Mouse (Mus musculus) brain, embryonic 14.5 days (tissue): ENCODE results near the gene Drosha.

Experiments used
- CTCF ChIP-seq: fragments of 200-500 bp; IDR thresholded peaks from 2 replicates; pipeline ENCODE4 v1.5.1; 2012; ENCODE audit warnings: inconsistent platforms, mild to moderate bottlenecking, moderate library complexity, borderline replicate concordance; ENCODE audit not compliant: insufficient read depth, insufficient read length; ENCODE audit errors: extremely low read depth
- POLR2A ChIP-seq: fragments of 200-500 bp; IDR thresholded peaks from 2 replicates; pipeline ENCODE4 v1.6.1; 2012; ENCODE audit warnings: mild to moderate bottlenecking, inconsistent platforms, borderline replicate concordance; ENCODE audit not compliant: poor library complexity, insufficient read depth, insufficient read length, severe bottlenecking; ENCODE audit errors: extremely low read depth

- TF ChIP-seq POLR2A (no peak), CTCF (no peak)
Measured at GRCm38 (mm10) chr15:12921901-12922300, 97.3 kb downstream of the Drosha start.
